Mouse (Mus musculus) embryonic facial prominence, embryonic 11.5 days (tissue): ENCODE data around the gene 1110004F10Rik. TPM values are rescaled to one million over a fixed set of nuclear protein-coding genes. Genes with fewer than 3 reads are reported as not detected.

ENCODE experiments used
- ATAC-seq: fragments of 200-750 bp; cut with Nextera tagmentation; replicated peaks from 2 replicates; pipeline ENCODE4 v1.8.0; 2017; ENCODE audit warnings: low read depth; ENCODE audit not compliant: insufficient number of reproducible peaks, low FRiP score, low TSS enrichment
- DNase-seq: peaks from one replicate; pipeline ENCODE4 v3.0.0-alpha.2; 2015; ENCODE audit warnings: low spot score
- H3K27ac ChIP-seq: fragments of 300-500 bp; sonication (generic); replicated peaks from 2 replicates; pipeline ENCODE4 v1.5.1; 2014; ENCODE audit warnings: mild to moderate bottlenecking, low read depth, low read length, control low read depth
- H3K27me3 ChIP-seq: fragments of 300-500 bp; sonication (generic); 2 replicates; pipeline ENCODE4 v1.6.1; 2014; ENCODE audit warnings: mild to moderate bottlenecking, low read length, moderate library complexity, mixed read lengths; ENCODE audit not compliant: control insufficient read depth, insufficient read depth
- H3K36me3 ChIP-seq: fragments of 300-500 bp; sonication (generic); replicated peaks from 2 replicates; pipeline ENCODE4 v1.6.1; 2014; ENCODE audit warnings: low read depth, mild to moderate bottlenecking, low read length, moderate library complexity, mixed read lengths; ENCODE audit not compliant: control insufficient read depth, insufficient read depth
- H3K4me1 ChIP-seq: fragments of 300-500 bp; sonication (generic); 2 replicates; pipeline ENCODE4 v1.6.1; 2014; ENCODE audit warnings: low read length, mixed read lengths; ENCODE audit not compliant: control insufficient read depth, insufficient read depth
- H3K4me2 ChIP-seq: fragments of 300-500 bp; sonication (generic); 2 replicates; pipeline ENCODE4 v1.6.1; 2014; ENCODE audit warnings: low read depth, mild to moderate bottlenecking, control low read depth, low read length, moderate library complexity
- H3K4me3 ChIP-seq: fragments of 300-500 bp; sonication (generic); 2 replicates; pipeline ENCODE4 v1.5.1; 2014; ENCODE audit warnings: low read depth, low read length, control low read depth
- H3K9ac ChIP-seq: fragments of 300-500 bp; sonication (generic); replicated peaks from 2 replicates; pipeline ENCODE4 v1.6.1; 2014; ENCODE audit warnings: mild to moderate bottlenecking, control low read depth, low read length
- H3K9me3 ChIP-seq: fragments of 300-500 bp; sonication (generic); replicated peaks from 2 replicates; pipeline ENCODE4 v1.6.1; 2016; ENCODE audit warnings: mild to moderate bottlenecking, low read length, inconsistent platforms, mixed read lengths; ENCODE audit not compliant: control insufficient read depth
- WGBS: fragments of 180-500 bp; shearing (Covaris S2); extraction: QIAGEN DNeasy Blood & Tissue Kit; methylation state at CpG from one replicate; pipeline ENCODE4 v1.1.7; 2014; 5-methylcytosine and 5-hydroxymethylcytosine counted together
- polyA plus RNA-seq: library from polyadenylated mRNA; unstranded; fragments of >200 nt; fragmentation: Nextera tagmentation; extraction: Ambion mirVana; gene quantifications from 2 replicates; pipeline ENCODE4 v1.2.1, GENCODE M21; 2014

Gene 1110004F10Rik
- 389 and 409 TPM in 2 replicates for polyA plus RNA-seq

DNA sequence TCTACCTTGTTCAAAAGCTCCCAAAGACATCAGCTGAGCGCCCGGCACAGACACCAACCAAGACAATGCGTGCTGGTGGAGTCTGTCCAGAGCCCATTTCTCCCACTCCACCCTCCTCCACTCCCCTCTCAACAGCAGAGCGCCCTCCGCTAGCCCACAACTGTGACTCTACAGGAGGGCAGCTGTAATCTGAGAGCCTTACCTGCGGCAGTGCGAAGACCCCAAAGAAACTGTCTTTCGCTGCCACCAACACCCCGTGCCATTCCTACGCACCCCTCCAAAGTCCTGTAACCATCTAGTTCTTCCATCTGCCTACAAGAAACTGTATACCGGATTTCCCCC lies at the start of gene 1110004F10Rik:
TSS of gene 1110004F10Rik (plus strand) at position 202 of the 342 bp plus-strand sequence.
- no peak within 1 kb of the TSS for H3K27ac ChIP-seq
- peak within 1 kb of the TSS; percentile 56 for H3K9ac ChIP-seq
- peaks cover 31% of the 10 kb centered on the region for H3K27me3 ChIP-seq
- no peaks in the 10 kb centered on the region for H3K36me3 ChIP-seq
- 0 out of 2 replicates have a peak, but pooled peaks have one; percentile 27 for ATAC-seq
- H3K4me2 ChIP-seq: peak within 1 kb of the TSS; percentile 97
- peak; percentile 20 for DNase-seq
- WGBS: under 1% methylated on average over 11 of the region's 11 CpGs
- peak within 1 kb of the TSS; percentile 39 for H3K4me3 ChIP-seq
- no peaks in the 10 kb centered on the region for H3K9me3 ChIP-seq
- H3K4me1 ChIP-seq: peaks cover 2% of the 10 kb centered on the region

DNA sequence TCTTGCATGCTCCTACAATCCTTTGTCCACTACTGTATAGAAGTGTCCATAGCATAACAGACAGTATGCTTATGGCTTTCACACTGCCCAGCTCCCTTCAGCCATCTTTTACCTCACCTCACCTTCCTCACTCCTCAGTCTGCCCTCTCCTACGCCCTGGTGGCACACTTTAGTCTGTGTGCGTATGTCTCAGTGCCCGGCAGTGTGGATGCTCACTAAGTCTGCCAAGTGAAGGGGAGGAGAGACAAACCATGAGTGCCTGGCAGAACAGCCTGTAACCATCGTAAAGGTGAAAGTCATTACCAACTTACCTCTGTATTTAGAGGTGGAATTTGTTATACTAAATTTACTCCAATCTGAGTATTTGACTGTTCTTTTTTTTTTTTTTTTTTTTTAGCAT lies 36.5 kb upstream of the 1110004F10Rik start:
- WGBS: 92% methylated on average over 4 of the region's 4 CpGs
- no peak for ATAC-seq
- H3K4me1 ChIP-seq: no peaks in the 10 kb centered on the region
- H3K9ac ChIP-seq: no peak overlapping the region
- H3K27ac ChIP-seq: no peak overlapping the region
- no peak overlapping the region for H3K4me3 ChIP-seq
- H3K27me3 ChIP-seq: no peaks in the 10 kb centered on the region
- no peaks in the 10 kb centered on the region for H3K9me3 ChIP-seq
- DNase-seq: no peak
- H3K4me2 ChIP-seq: no peak overlapping the region
- no peaks in the 10 kb centered on the region for H3K36me3 ChIP-seq

DNA sequence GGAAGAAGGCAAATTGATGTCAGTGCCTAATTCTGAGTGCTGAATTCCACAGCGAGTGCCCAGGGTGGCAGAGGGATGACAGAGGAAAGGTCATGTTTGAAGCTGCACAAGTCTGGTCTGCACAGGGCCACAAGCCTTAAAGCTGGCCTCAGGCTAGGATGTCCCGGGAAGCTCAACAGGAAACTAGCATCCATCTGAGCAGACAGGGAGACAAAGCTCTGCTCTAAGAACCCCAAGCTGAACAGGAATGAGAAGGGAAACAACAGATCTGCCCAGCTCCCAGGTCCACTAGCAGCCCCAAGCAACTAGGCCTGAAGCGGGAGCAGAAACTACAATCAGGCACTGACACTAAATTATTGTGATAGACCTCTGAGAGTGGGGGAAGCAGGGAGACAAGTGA lies 9.2 kb upstream of the 1110004F10Rik start:
- H3K9ac ChIP-seq: no peak overlapping the region
- no peak for DNase-seq
- no peaks in the 10 kb centered on the region; the same call in none of the 2 replicates for H3K27me3 ChIP-seq
- H3K27ac ChIP-seq: no peak overlapping the region
- no peak for ATAC-seq
- H3K4me2 ChIP-seq: no peak overlapping the region; the same call in 1 of the 2 replicates
- peaks cover 6% of the 10 kb centered on the region for H3K4me1 ChIP-seq
- 30% methylated on average over 3 of the region's 3 CpGs for WGBS
- no peak overlapping the region for H3K4me3 ChIP-seq
- no peaks in the 10 kb centered on the region for H3K9me3 ChIP-seq
- no peaks in the 10 kb centered on the region for H3K36me3 ChIP-seq

DNA sequence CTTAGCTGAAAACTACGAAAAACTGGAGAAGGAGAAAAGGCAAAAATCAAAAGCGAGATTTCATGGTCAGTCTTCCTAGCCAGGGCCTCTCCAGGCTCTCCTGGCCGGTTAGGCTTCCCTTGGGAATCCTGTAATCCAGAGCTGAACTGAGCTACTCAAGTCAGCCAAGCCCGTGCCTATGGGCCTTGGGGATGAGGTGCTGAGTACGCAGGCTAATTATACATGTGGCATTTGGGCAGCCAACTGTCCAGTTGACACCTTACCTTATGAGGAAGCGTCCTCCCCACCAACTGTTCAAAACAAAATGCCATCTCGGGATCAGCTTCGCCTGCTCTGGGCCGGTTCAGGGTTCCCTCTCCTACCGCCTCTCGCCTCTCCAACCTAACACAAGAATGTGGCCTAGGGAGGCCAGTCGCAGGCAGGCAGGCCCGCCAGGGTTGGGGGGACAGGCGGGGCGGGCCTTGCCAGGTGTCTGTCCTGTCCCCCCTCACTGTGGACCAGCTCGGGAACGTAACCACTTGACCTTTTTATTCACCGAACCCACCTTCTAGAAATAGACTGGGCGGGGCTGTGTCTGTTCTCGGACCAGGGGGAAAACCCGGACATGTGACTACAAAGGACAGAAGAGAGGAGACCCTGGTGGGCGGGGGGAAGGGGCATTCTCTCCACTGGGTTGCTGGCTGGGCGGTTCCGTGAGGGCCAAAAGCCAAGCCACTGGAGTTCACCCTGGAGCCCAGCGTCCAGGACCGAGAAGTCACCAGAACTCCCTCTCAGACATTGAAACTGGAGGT lies 8.4 kb upstream of the 1110004F10Rik start:
- no peaks in the 10 kb centered on the region for H3K9me3 ChIP-seq
- H3K9ac ChIP-seq: peak overlapping the region; percentile 89
- DNase-seq (peak; percentile 50), ATAC-seq (no peak)
- H3K36me3 ChIP-seq: no peaks in the 10 kb centered on the region
- WGBS: 5% methylated on average over 26 of the region's 26 CpGs
- peaks cover 6% of the 10 kb centered on the region for H3K27me3 ChIP-seq
- H3K4me1 ChIP-seq: peaks cover 6% of the 10 kb centered on the region
- H3K4me3 ChIP-seq: peak overlapping the region; percentile 56
- H3K27ac ChIP-seq: no peak overlapping the region
- H3K4me2 ChIP-seq: peak overlapping the region; percentile 97

DNA sequence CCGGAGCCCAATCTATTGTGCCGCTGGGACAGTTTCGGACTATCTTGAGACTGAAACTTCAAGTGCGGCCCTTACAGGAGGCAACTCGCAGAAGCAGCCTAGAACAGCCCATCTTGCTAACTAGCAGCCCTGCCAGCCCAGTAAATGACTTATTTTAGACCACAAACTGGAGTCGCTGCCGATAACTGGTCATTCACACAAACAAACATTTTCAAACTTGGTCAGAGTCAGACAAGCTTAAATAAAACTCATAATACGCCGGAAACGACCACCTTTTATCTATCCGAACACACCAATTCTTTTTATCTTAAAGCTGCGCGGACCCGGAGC lies 7.8 kb upstream of the 1110004F10Rik start:
- H3K4me3 ChIP-seq: peak overlapping the region; percentile 56
- H3K9ac ChIP-seq: peak overlapping the region; percentile 89
- WGBS: under 1% methylated on average over 14 of the region's 14 CpGs
- DNase-seq (peak; percentile 43), ATAC-seq (no peak)
- H3K9me3 ChIP-seq: no peaks in the 10 kb centered on the region
- peaks cover 6% of the 10 kb centered on the region for H3K4me1 ChIP-seq
- no peaks in the 10 kb centered on the region for H3K36me3 ChIP-seq
- H3K27ac ChIP-seq: peak overlapping the region; percentile 78
- H3K27me3 ChIP-seq: peaks cover 11% of the 10 kb centered on the region
- peak overlapping the region; percentile 97 for H3K4me2 ChIP-seq

DNA sequence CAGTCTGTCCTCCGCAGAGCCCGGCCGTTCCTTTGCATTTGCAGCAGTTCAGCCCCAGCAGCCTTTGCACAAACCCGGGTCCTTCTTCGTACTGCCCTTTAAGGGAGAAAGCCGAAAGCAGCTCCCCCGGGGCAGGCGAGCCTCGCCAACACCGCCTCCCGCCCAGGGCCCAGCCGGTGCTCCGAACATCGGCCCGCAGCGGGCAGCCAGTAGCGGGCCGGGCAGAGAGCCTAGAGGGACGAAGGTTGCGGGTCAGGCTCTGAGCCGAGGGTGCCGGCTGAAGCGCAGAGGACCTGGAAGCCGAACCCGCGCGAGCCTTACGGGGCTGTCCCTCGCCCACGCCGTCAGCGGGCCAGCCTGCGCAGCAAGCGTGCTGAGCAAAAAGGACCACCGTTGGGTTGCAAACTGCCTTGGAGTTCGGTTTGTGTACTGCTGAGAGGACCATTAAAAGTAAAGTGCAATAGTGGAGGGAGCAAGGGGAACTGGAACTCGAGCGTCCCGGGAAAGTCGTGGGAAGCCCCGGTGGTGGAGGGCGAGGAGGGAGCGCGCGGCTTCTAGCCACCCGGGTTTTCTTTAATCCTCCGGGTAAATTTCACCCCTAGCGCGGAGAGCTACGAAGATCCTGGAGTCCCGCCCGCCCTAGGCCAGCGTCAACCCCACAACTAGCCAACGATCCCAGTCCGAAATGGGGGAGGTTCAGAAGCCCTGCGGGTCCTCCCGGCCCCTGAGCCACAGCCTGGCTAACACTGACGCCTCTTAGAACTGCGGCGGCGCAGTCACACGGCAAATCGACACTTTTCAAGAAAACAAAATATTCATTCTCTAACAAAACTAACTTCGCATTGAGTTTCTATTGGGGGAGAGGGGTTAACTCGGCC lies 7.2 kb upstream of the 1110004F10Rik start:
- peaks cover 6% of the 10 kb centered on the region for H3K4me1 ChIP-seq
- WGBS: under 1% methylated on average over 65 of the region's 65 CpGs
- ATAC-seq: peak; percentile 16; the same call in 1 of the 2 replicates
- H3K9ac ChIP-seq: peak overlapping the region; percentile 89
- H3K36me3 ChIP-seq: no peaks in the 10 kb centered on the region
- H3K9me3 ChIP-seq: no peaks in the 10 kb centered on the region
- H3K27me3 ChIP-seq: peaks cover 17% of the 10 kb centered on the region
- DNase-seq: peak; percentile 69
- peak overlapping the region; percentile 56 for H3K4me3 ChIP-seq
- peak overlapping the region; percentile 97 for H3K4me2 ChIP-seq
- H3K27ac ChIP-seq: peak overlapping the region; percentile 78

DNA sequence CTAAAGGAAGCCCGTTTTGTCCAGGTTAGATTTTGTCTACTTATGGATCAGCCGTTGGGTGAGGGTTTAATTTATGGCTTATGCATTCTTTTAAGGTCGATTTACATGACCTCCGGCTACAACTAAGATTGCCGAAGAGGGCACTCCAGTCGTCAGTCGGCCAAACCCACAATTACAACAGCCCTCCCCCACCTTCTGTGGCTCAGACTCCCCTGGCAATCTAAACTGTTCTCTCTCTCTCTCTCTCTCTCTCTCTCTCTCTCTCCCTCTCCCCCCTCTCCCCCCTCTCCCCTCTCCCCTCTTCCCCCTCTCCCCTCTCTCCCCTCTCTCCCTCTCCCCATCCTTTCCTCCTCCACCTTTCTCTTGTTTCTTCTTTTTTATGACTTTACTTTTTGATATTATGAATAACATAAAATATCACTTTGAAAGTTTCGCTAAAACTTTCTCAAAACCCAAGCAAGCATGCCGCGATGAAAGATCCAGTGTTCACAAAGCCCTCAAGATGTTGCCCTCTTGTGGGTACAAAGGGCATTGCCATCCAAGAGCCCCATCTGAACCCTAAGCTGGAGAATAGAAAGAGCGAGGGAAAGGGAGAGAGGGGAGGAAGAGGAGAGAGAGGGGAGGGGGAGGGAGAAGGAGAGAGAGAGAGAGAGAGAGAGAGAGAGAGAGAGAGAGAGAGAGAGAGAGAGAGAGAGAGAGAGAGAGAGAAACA lies 6.4 kb upstream of the 1110004F10Rik start:
- Histone ChIP-seq H3K27ac (peak overlapping the region; percentile 78), H3K4me3 (peak overlapping the region; percentile 56), H3K4me1 (peaks cover 6% of the 10 kb centered on the region), H3K4me2 (peak overlapping the region; percentile 97), H3K36me3 (no peaks in the 10 kb centered on the region), H3K9me3 (no peaks in the 10 kb centered on the region), H3K27me3 (peaks cover 22% of the 10 kb centered on the region), H3K9ac (peak overlapping the region; percentile 89)
- WGBS: under 1% methylated on average over 11 of the region's 11 CpGs
- ATAC-seq (no peak), DNase-seq (peak; percentile 94)
